Mouse (Mus musculus): ENCODE measurements around the gene Nrsn2.

Gene Nrsn2

GRCm38 (mm10) chr2:152343329-152344213, 32.9 kb downstream of the Nrsn2 start, which contains the start of gene Trib3:
Trib3 (minus strand) TSS chr2:152344032.
- DNase-seq (ENCODE audit: low spot score in 2 of 2): peak; percentile 82 to 84

GRCm38 (mm10) chr2:152339631-152340179, 36.7 kb downstream of the Nrsn2 start:
- DNase-seq (ENCODE audit: low spot score in 2 of 2): no peak

- no peak for DNase-seq (ENCODE audit: low spot score in 2 of 2)
Measured at GRCm38 (mm10) chr2:152338319-152338718, 38.1 kb downstream of the Nrsn2 start.

GRCm38 (mm10) chr2:152337591-152338212, 38.7 kb downstream of the Nrsn2 start:
- DNase-seq (ENCODE audit: low spot score in 2 of 2): no peak

- no peak for DNase-seq (ENCODE audit: low spot score in 2 of 2)
Measured at GRCm38 (mm10) chr2:152336856-152337255, 39.6 kb downstream of the Nrsn2 start.

GRCm38 (mm10) chr2:152335289-152335820, 41.1 kb downstream of the Nrsn2 start:
- DNase-seq (ENCODE audit: low spot score in 2 of 2): no peak

- no peak for DNase-seq (ENCODE audit: low spot score in 2 of 2)
Measured at GRCm38 (mm10) chr2:152333345-152334006, 43.0 kb downstream of the Nrsn2 start.

- DNase-seq (ENCODE audit: low spot score in 2 of 2): peak; percentile 93 to 94
Measured at GRCm38 (mm10) chr2:152332101-152332825, 44.2 kb downstream of the Nrsn2 start, which contains the start of gene Rbck1. Rbck1 (minus strand) TSS chr2:152332653.

GRCm38 (mm10) chr2:152330858-152331423, 45.5 kb downstream of the Nrsn2 start:
- no peak for DNase-seq (ENCODE audit: low spot score in 2 of 2)

GRCm38 (mm10) chr2:152327980-152328379, 48.5 kb downstream of the Nrsn2 start:
- peak in 1 of 2 experiments; percentile 68 for DNase-seq (ENCODE audit: low spot score in 2 of 2)

GRCm38 (mm10) chr2:152326654-152327053, 49.8 kb downstream of the Nrsn2 start:
- DNase-seq (ENCODE audit: low spot score in 2 of 2): no peak

- DNase-seq (ENCODE audit: low spot score in 2 of 2): no peak
Measured at GRCm38 (mm10) chr2:152326157-152326556, 50.3 kb downstream of the Nrsn2 start.

- no peak for DNase-seq (ENCODE audit: low spot score in 2 of 2)
Measured at GRCm38 (mm10) chr2:152324842-152325241, 51.6 kb downstream of the Nrsn2 start.

GRCm38 (mm10) chr2:152323971-152324370, 52.5 kb downstream of the Nrsn2 start:
- DNase-seq (ENCODE audit: low spot score in 2 of 2): no peak

GRCm38 (mm10) chr2:152322198-152322597, 54.2 kb downstream of the Nrsn2 start:
- no peak for DNase-seq (ENCODE audit: low spot score in 2 of 2)

- DNase-seq (ENCODE audit: low spot score in 2 of 2): no peak
Measured at GRCm38 (mm10) chr2:152321558-152321957, 54.9 kb downstream of the Nrsn2 start.

Data from heart, adult 9 months (tissue).